Mouse (Mus musculus): ENCODE results near the gene Rfxap. TPM values are rescaled to one million over a fixed set of nuclear protein-coding genes. Genes with fewer than 3 reads are reported as not detected.
"Not testable (repeated sequence)": the region's sequence is repeated elsewhere in the genome, so short reads cannot be mapped to it uniquely, and the experiment has no call there.

Rfxap gene
- polyA plus RNA-seq, 1 experiment, result 69.0 TPM

- no peak for DNase-seq
- 87% methylated on average over 14 of the region's 14 CpGs for WGBS
- H3K27me3 ChIP-seq (ENCODE audit: control insufficient read depth, insufficient read depth, low read length), result no peaks in the 10 kb centered on the region
- no peak overlapping the region for H3K27ac ChIP-seq (ENCODE audit: insufficient read depth, low read length)
- no peak overlapping the region for H3K4me3 ChIP-seq (replicated peaks; ENCODE audit: insufficient read depth, low read depth, low read length)
- H3K4me1 ChIP-seq (ENCODE audit: control insufficient read depth, insufficient read depth, low read length), result no peaks in the 10 kb centered on the region; the same call in none of the 2 replicates
- TF ChIP-seq CTCF (IDR thresholded peaks at IDR 0.05; ENCODE audit: borderline replicate concordance, insufficient read depth, low read depth, low read length) (no peak), POLR2A (IDR thresholded peaks at IDR 0.05; ENCODE audit: borderline replicate concordance, insufficient read depth, low read length) (no peak)
These were observed 41.6 kb downstream of the Rfxap start for GRCm38 (mm10) chr3:54766034-54766433.

- WGBS, result 92% methylated on average over 6 of the region's 6 CpGs
- TF ChIP-seq CTCF (IDR thresholded peaks at IDR 0.05; ENCODE audit: borderline replicate concordance, insufficient read depth, low read depth, low read length), result peak; percentile 25; the same call in 1 of the 2 replicates
- peak in 1 of 2 experiments; percentile 14 for DNase-seq
- not testable (repeated sequence) for H3K27ac ChIP-seq (ENCODE audit: insufficient read depth, low read length); H3K4me3 ChIP-seq (replicated peaks; ENCODE audit: insufficient read depth, low read depth, low read length); H3K27me3 ChIP-seq (ENCODE audit: control insufficient read depth, insufficient read depth, low read length); H3K4me1 ChIP-seq (ENCODE audit: control insufficient read depth, insufficient read depth, low read length)
These were observed 42.1 kb downstream of the Rfxap start for GRCm38 (mm10) chr3:54765521-54765920.

- peak overlapping the region; percentile 39 for H3K4me3 ChIP-seq (replicated peaks; ENCODE audit: insufficient read depth, low read depth, low read length)
- H3K27ac ChIP-seq (ENCODE audit: insufficient read depth, low read length), result no peak overlapping the region
- peak; percentile 48 to 65 for DNase-seq
- H3K27me3 ChIP-seq (ENCODE audit: control insufficient read depth, insufficient read depth, low read length), result no peaks in the 10 kb centered on the region
- no peak for TF ChIP-seq POLR2A (IDR thresholded peaks at IDR 0.05; ENCODE audit: borderline replicate concordance, insufficient read depth, low read length)
- no peak for TF ChIP-seq CTCF (IDR thresholded peaks at IDR 0.05; ENCODE audit: borderline replicate concordance, insufficient read depth, low read depth, low read length)
- WGBS, result 18% methylated on average over 18 of the region's 18 CpGs
- no peaks in the 10 kb centered on the region; the same call in none of the 2 replicates for H3K4me1 ChIP-seq (ENCODE audit: control insufficient read depth, insufficient read depth, low read length)
These were observed 43.2 kb downstream of the Rfxap start for GRCm38 (mm10) chr3:54764418-54764817.

DNA sequence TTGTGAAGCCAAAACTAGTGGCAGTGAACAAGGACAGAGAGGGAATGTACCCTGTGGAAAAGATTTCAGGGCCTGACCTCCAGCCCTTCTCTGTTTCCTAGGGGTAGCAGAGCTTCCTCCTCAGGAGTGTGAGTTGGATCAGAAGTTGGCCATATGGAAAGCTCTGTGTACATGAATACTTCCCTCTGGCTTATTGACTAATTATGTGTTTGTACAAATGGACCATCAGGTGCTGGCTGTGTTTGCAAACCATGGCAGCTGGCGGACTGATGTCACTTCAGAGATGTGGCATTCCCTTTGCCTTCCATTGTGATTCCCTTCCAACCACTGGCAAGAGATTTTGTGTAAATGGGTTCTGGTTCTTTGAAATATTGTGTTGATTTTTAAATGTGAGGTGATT, 46.3 kb downstream of the Rfxap start:
- Histone ChIP-seq H3K27me3 (ENCODE audit: control insufficient read depth, insufficient read depth, low read length) (no peaks in the 10 kb centered on the region), H3K4me1 (ENCODE audit: control insufficient read depth, insufficient read depth, low read length) (no peaks in the 10 kb centered on the region; the same call in 1 of the 2 replicates), H3K4me3 (replicated peaks; ENCODE audit: insufficient read depth, low read depth, low read length) (no peak overlapping the region), H3K27ac (ENCODE audit: insufficient read depth, low read length) (no peak overlapping the region)
- no peak for DNase-seq
- TF ChIP-seq CTCF (IDR thresholded peaks at IDR 0.05; ENCODE audit: borderline replicate concordance, insufficient read depth, low read depth, low read length) (no peak), POLR2A (IDR thresholded peaks at IDR 0.05; ENCODE audit: borderline replicate concordance, insufficient read depth, low read length) (no peak)
- WGBS, result 85% methylated on average over 1 of the region's 1 CpGs

DNA sequence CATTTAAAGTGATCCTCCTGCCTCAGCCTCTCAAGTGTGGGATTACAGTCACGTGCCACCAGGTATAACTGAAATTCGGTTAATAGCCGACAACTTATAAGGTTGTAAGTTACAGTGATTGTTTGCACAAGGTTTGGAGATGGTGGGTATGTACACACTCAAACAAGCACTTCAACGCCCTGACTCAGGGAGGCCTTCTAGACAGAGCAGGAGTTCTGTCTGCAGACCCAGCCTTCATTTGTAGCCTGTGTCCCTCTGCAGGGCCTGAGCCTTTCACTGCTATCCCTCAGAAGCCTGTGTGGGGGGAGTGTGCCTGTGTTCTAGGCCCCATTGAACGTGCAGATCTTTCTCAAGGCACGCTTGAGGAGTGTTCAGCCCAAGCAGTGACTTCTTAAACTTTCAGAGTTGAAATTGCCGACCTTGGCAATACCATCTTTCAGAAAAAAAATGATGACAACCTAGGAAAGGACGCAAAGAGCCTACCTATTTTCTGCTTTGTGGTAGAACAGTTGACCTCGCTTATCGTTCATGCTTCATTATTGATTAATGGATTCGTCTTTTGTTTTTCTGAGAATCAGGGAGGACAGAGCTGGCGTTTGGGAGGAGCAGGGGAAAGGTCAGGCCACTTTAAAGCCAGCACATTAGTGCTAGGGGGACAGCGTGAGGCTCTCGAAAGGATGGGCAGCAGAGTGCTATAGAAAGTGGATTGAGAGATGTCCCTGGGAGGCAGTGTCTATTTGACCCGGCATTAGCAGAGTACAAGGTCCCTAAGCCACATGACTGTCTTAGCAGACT, 47.1 kb downstream of the Rfxap start:
- Histone ChIP-seq H3K4me3 (replicated peaks; ENCODE audit: insufficient read depth, low read depth, low read length) (no peak overlapping the region), H3K4me1 (ENCODE audit: control insufficient read depth, insufficient read depth, low read length) (no peaks in the 10 kb centered on the region; the same call in 1 of the 2 replicates), H3K27me3 (ENCODE audit: control insufficient read depth, insufficient read depth, low read length) (no peaks in the 10 kb centered on the region), H3K27ac (ENCODE audit: insufficient read depth, low read length) (no peak overlapping the region)
- 63% methylated on average over 15 of the region's 15 CpGs for WGBS
- TF ChIP-seq CTCF (IDR thresholded peaks at IDR 0.05; ENCODE audit: borderline replicate concordance, insufficient read depth, low read depth, low read length), result no peak
- TF ChIP-seq POLR2A (IDR thresholded peaks at IDR 0.05; ENCODE audit: borderline replicate concordance, insufficient read depth, low read length), result no peak
- no peak for DNase-seq

GRCm38 (mm10) chr3:54759211-54759610, 48.4 kb downstream of the Rfxap start:
- Histone ChIP-seq H3K4me1 (ENCODE audit: control insufficient read depth, insufficient read depth, low read length) (no peaks in the 10 kb centered on the region; the same call in 1 of the 2 replicates), H3K27ac (ENCODE audit: insufficient read depth, low read length) (no peak overlapping the region), H3K27me3 (ENCODE audit: control insufficient read depth, insufficient read depth, low read length) (no peaks in the 10 kb centered on the region), H3K4me3 (replicated peaks; ENCODE audit: insufficient read depth, low read depth, low read length) (no peak overlapping the region)
- DNase-seq, result no peak
- TF ChIP-seq POLR2A (IDR thresholded peaks at IDR 0.05; ENCODE audit: borderline replicate concordance, insufficient read depth, low read length), result no peak
- 83% methylated on average over 9 of the region's 9 CpGs for WGBS

DNA sequence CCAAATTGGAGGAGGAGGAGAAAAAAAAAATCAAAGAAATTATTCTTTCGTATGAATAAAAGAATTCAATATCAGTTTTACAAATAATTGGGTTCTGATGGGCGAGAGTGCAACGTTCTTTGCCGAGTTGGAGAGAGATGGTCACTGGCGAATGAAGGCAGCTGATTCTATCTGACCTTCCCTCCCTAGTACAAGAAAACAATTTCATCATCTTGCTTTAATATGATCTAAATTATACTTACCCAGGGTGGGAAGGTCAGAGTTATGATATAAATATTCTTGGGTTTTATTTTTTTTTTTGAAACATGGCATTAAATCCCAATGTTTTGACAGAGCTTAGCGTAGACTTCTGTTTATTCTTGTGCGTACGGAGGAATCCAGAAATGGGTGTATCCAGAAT, 50.1 kb downstream of the Rfxap start:
- WGBS, result 94% methylated on average over 8 of the region's 8 CpGs
- no peaks in the 10 kb centered on the region for H3K4me1 ChIP-seq (ENCODE audit: control insufficient read depth, insufficient read depth, low read length)
- no peak overlapping the region for H3K27ac ChIP-seq (ENCODE audit: insufficient read depth, low read length)
- no peak overlapping the region for H3K4me3 ChIP-seq (replicated peaks; ENCODE audit: insufficient read depth, low read depth, low read length)
- no peaks in the 10 kb centered on the region for H3K27me3 ChIP-seq (ENCODE audit: control insufficient read depth, insufficient read depth, low read length)
- no peak for TF ChIP-seq CTCF (IDR thresholded peaks at IDR 0.05; ENCODE audit: borderline replicate concordance, insufficient read depth, low read depth, low read length)
- no peak for DNase-seq

DNA sequence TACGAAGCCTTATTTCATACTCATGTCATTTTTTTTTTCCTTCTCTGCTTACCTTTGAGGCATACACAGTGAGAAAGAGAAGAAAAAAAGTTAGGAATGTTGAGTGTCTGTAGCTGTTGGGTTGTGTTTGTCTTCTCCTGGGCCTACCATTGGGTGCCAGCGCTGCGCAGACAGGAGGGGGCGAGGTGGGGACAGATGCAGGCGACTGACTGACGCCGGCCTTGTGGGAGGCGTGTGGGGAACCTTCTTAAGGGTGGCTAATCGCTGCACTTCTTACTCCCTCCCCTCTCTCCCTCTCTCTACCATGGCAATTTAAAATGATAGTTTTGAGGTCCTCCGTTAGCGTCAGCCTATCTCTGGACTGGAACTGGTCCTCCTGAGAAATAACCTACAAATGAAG, 51.5 kb downstream of the Rfxap start:
- WGBS, result 1% methylated on average over 11 of the region's 11 CpGs
- peak overlapping the region; percentile 56 for H3K4me3 ChIP-seq (replicated peaks; ENCODE audit: insufficient read depth, low read depth, low read length)
- peak; percentile 46 to 48 for DNase-seq
- no peaks in the 10 kb centered on the region for H3K27me3 ChIP-seq (ENCODE audit: control insufficient read depth, insufficient read depth, low read length)
- H3K27ac ChIP-seq (ENCODE audit: insufficient read depth, low read length), result peak overlapping the region; percentile 48; the same call in 1 of the 2 replicates
- H3K4me1 ChIP-seq (ENCODE audit: control insufficient read depth, insufficient read depth, low read length), result no peaks in the 10 kb centered on the region
- TF ChIP-seq POLR2A (IDR thresholded peaks at IDR 0.05; ENCODE audit: borderline replicate concordance, insufficient read depth, low read length) (no peak), CTCF (IDR thresholded peaks at IDR 0.05; ENCODE audit: borderline replicate concordance, insufficient read depth, low read depth, low read length) (no peak)

Measured in cerebellum, adult 2 months (tissue).